Mouse (Mus musculus) forebrain, postnatal 0 days (tissue): ENCODE data around the gene Aldh1a2. TPM values are rescaled to one million over a fixed set of nuclear protein-coding genes. Genes with fewer than 3 reads are reported as not detected.

Source experiments
- ATAC-seq: fragments of 200-750 bp; cut with Nextera tagmentation; 2 replicates; pipeline ENCODE4 v1.8.0; 2017; ENCODE audit warnings: mild to moderate bottlenecking, moderate library complexity
- DNase-seq: peaks from one replicate; pipeline ENCODE4 v3.0.0-alpha.2; 2015
- H3K27ac ChIP-seq: fragments of 300-500 bp; sonication (generic); 2 replicates; pipeline ENCODE4 v1.5.1; 2014; ENCODE audit warnings: low read depth, mild to moderate bottlenecking, antibody characterized with exemption, low read length, moderate library complexity, mixed read lengths
- H3K27me3 ChIP-seq: fragments of 300-500 bp; sonication (generic); 2 replicates; pipeline ENCODE4 v1.6.1; 2014; ENCODE audit warnings: mild to moderate bottlenecking, low read length, mixed read lengths; ENCODE audit not compliant: insufficient read depth
- H3K36me3 ChIP-seq: fragments of 300-500 bp; sonication (generic); 2 replicates; pipeline ENCODE4 v1.6.1; 2014; ENCODE audit warnings: mild to moderate bottlenecking, moderate library complexity; ENCODE audit not compliant: insufficient read depth
- H3K4me1 ChIP-seq: fragments of 300-500 bp; sonication (generic); 2 replicates; pipeline ENCODE4 v1.6.1; 2014; ENCODE audit warnings: antibody characterized with exemption; ENCODE audit not compliant: insufficient read depth
- H3K4me2 ChIP-seq: fragments of 300-500 bp; sonication (generic); 2 replicates; pipeline ENCODE4 v1.6.1; 2014; ENCODE audit warnings: low read depth, mild to moderate bottlenecking, moderate library complexity
- H3K4me3 ChIP-seq: fragments of 300-500 bp; sonication (generic); 2 replicates; pipeline ENCODE4 v1.5.1; 2014; ENCODE audit warnings: low read depth, low read length, mixed read lengths
- H3K9ac ChIP-seq: fragments of 300-500 bp; sonication (generic); 2 replicates; pipeline ENCODE4 v1.6.1; 2014; ENCODE audit warnings: mild to moderate bottlenecking
- H3K9me3 ChIP-seq: fragments of 300-500 bp; sonication (generic); 2 replicates; pipeline ENCODE4 v1.6.1; 2016; ENCODE audit warnings: low read length
- CTCF ChIP-seq: sonication (generic); IDR thresholded peaks from 2 replicates; pipeline ENCODE4 v1.5.1; 2016; ENCODE audit warnings: antibody characterized with exemption, control low read depth, low read depth
- WGBS: fragments of 180-500 bp; shearing (Covaris S2); extraction: QIAGEN DNeasy Blood & Tissue Kit; methylation state at CpG from one replicate; pipeline ENCODE4 v1.1.7; 2014; 5-methylcytosine and 5-hydroxymethylcytosine counted together
- polyA plus RNA-seq: library from polyadenylated mRNA; unstranded; fragments of >200 nt; fragmentation: Nextera tagmentation; extraction: Ambion mirVana; gene quantifications from 2 replicates; pipeline ENCODE4 v1.2.1, GENCODE M21; 2015
- total RNA-seq: library from RNA; depleted of rRNA; stranded (reverse); fragments of >200 nt; gene quantifications from 2 replicates; pipeline ENCODE4 v1.2.3, GENCODE M21; 2014

Aldh1a2 gene
- total and polyA plus RNA-seq, 2 experiments from 2014 or later = 22.9 to 26.9 TPM

GRCm38 (mm10) chr9:71290730-71291129, 75.1 kb downstream of the Aldh1a2 start:
- 84% methylated on average over 1 of the region's 1 CpGs for WGBS
- no peaks in the 10 kb centered on the region for H3K36me3 ChIP-seq

GRCm38 (mm10) chr9:71295501-71295900, 79.9 kb downstream of the Aldh1a2 start:
- WGBS = 79% methylated on average over 8 of the region's 8 CpGs
- Histone ChIP-seq H3K36me3 (no peaks in the 10 kb centered on the region), H3K4me1 (no peaks in the 10 kb centered on the region), H3K9me3 (no peaks in the 10 kb centered on the region), H3K9ac (no peak overlapping the region), H3K4me2 (no peak overlapping the region), H3K4me3 (no peak overlapping the region), H3K27me3 (no peaks in the 10 kb centered on the region), H3K27ac (no peak overlapping the region)
- DNase-seq (no peak), ATAC-seq (no peak)
- no peak for TF ChIP-seq CTCF

More at GRCm38 (mm10) chr9:71290730-71291129, 75.1 kb downstream of the Aldh1a2 start:
- DNase-seq = no peak
- no peak for ATAC-seq
- Histone ChIP-seq H3K27me3 (no peaks in the 10 kb centered on the region), H3K4me1 (no peaks in the 10 kb centered on the region), H3K9ac (no peak overlapping the region), H3K9me3 (no peaks in the 10 kb centered on the region), H3K27ac (no peak overlapping the region), H3K4me2 (no peak overlapping the region), H3K4me3 (no peak overlapping the region)
- TF ChIP-seq CTCF = no peak

- H3K4me1 ChIP-seq = no peaks in the 10 kb centered on the region
- H3K27ac ChIP-seq = no peak overlapping the region
- H3K9me3 ChIP-seq = no peaks in the 10 kb centered on the region
- no peaks in the 10 kb centered on the region for H3K36me3 ChIP-seq
- ATAC-seq (no peak), DNase-seq (no peak)
- H3K4me3 ChIP-seq = no peak overlapping the region
- 54% methylated on average over 2 of the region's 2 CpGs for WGBS
- TF ChIP-seq CTCF = no peak
- H3K27me3 ChIP-seq = no peaks in the 10 kb centered on the region
- no peak overlapping the region for H3K4me2 ChIP-seq
- H3K9ac ChIP-seq = no peak overlapping the region
Observed at GRCm38 (mm10) chr9:71303594-71303993, 88.0 kb downstream of the Aldh1a2 start.

GRCm38 (mm10) chr9:71307106-71307789, 91.7 kb downstream of the Aldh1a2 start:
- no peak overlapping the region for H3K4me3 ChIP-seq
- TF ChIP-seq CTCF = no peak
- H3K27me3 ChIP-seq = no peaks in the 10 kb centered on the region
- H3K27ac ChIP-seq = no peak overlapping the region
- no peaks in the 10 kb centered on the region for H3K4me1 ChIP-seq
- H3K9me3 ChIP-seq = no peaks in the 10 kb centered on the region
- H3K36me3 ChIP-seq = no peaks in the 10 kb centered on the region
- H3K9ac ChIP-seq = no peak overlapping the region
- DNase-seq = no peak
- H3K4me2 ChIP-seq = no peak overlapping the region
- WGBS = 81% methylated on average over 9 of the region's 9 CpGs
- ATAC-seq = no peak

- Histone ChIP-seq H3K27me3 (no peaks in the 10 kb centered on the region), H3K4me1 (no peaks in the 10 kb centered on the region), H3K4me2 (no peak overlapping the region), H3K4me3 (no peak overlapping the region), H3K9me3 (no peaks in the 10 kb centered on the region), H3K27ac (no peak overlapping the region), H3K9ac (no peak overlapping the region), H3K36me3 (no peaks in the 10 kb centered on the region)
- no peak for TF ChIP-seq CTCF
- no peak for ATAC-seq
- 87% methylated on average over 3 of the region's 3 CpGs for WGBS
- no peak for DNase-seq
Observed at GRCm38 (mm10) chr9:71315960-71316359, 100.4 kb downstream of the Aldh1a2 start.

- Histone ChIP-seq H3K27ac (no peak overlapping the region), H3K4me2 (no peak overlapping the region), H3K36me3 (no peaks in the 10 kb centered on the region), H3K27me3 (no peaks in the 10 kb centered on the region), H3K4me1 (no peaks in the 10 kb centered on the region), H3K9ac (no peak overlapping the region), H3K4me3 (no peak overlapping the region), H3K9me3 (no peaks in the 10 kb centered on the region)
- DNase-seq = no peak
- no peak for TF ChIP-seq CTCF
- 86% methylated on average over 11 of the region's 11 CpGs for WGBS
- no peak for ATAC-seq
Observed at GRCm38 (mm10) chr9:71317096-71317920, 101.7 kb downstream of the Aldh1a2 start.

- H3K4me2 ChIP-seq = no peak overlapping the region
- no peak overlapping the region for H3K4me3 ChIP-seq
- TF ChIP-seq CTCF = no peak
- H3K27ac ChIP-seq = no peak overlapping the region
- 67% methylated on average over 3 of the region's 3 CpGs for WGBS
- DNase-seq = no peak
- H3K36me3 ChIP-seq = no peaks in the 10 kb centered on the region
- no peaks in the 10 kb centered on the region for H3K27me3 ChIP-seq
- no peak for ATAC-seq
- H3K4me1 ChIP-seq = no peaks in the 10 kb centered on the region
- H3K9ac ChIP-seq = no peak overlapping the region
- no peaks in the 10 kb centered on the region for H3K9me3 ChIP-seq
Observed at GRCm38 (mm10) chr9:71317921-71318241, 102.3 kb downstream of the Aldh1a2 start.
